Mouse (Mus musculus) limb, embryonic 10.5 days (tissue): ENCODE data around the gene Wbp11. TPM values are rescaled to one million over a fixed set of nuclear protein-coding genes. Genes with fewer than 3 reads are reported as not detected.
"Not testable (repeated sequence)": the region's sequence is repeated elsewhere in the genome, so short reads cannot be mapped to it uniquely, and the experiment has no call there.

Experiments
- DNase-seq: peaks from one replicate; pipeline ENCODE4 v3.0.0-alpha.2; 2017; ENCODE audit warnings: low spot score
- H3K27ac ChIP-seq: fragments of 300-500 bp; sonication (generic); 2 replicates; pipeline ENCODE4 v1.5.1; 2016; ENCODE audit warnings: mild to moderate bottlenecking
- H3K27me3 ChIP-seq: fragments of 300-500 bp; sonication (generic); 2 replicates; pipeline ENCODE4 v1.6.1; 2016; ENCODE audit warnings: low read depth, mild to moderate bottlenecking; ENCODE audit not compliant: poor library complexity, severe bottlenecking
- H3K36me3 ChIP-seq: fragments of 300-500 bp; sonication (generic); 2 replicates; pipeline ENCODE4 v1.6.1; 2016; ENCODE audit warnings: mild to moderate bottlenecking, moderate library complexity
- H3K4me1 ChIP-seq: fragments of 300-500 bp; sonication (generic); 2 replicates; pipeline ENCODE4 v1.6.1; 2016
- H3K4me3 ChIP-seq: fragments of 300-500 bp; sonication (generic); 2 replicates; pipeline ENCODE4 v1.5.1; 2016; ENCODE audit warnings: mild to moderate bottlenecking, moderate library complexity
- H3K9me3 ChIP-seq: fragments of 300-500 bp; sonication (generic); replicated peaks from 2 replicates; pipeline ENCODE4 v1.6.1; 2016; ENCODE audit warnings: mild to moderate bottlenecking
- WGBS: fragments of 180-500 bp; shearing (Covaris S2); methylation state at CpG from one replicate; pipeline ENCODE4 v1.1.7; 2016; 5-methylcytosine and 5-hydroxymethylcytosine counted together
- polyA plus RNA-seq: library from polyadenylated mRNA; unstranded; fragments of >200 nt; fragmentation: Nextera tagmentation; extraction: Ambion mirVana; gene quantifications from 2 replicates; pipeline ENCODE4 v1.2.1, GENCODE M21; 2016

Gene Wbp11
- polyA plus RNA-seq, 1 experiment from 2014 or later = 168 TPM

DNA sequence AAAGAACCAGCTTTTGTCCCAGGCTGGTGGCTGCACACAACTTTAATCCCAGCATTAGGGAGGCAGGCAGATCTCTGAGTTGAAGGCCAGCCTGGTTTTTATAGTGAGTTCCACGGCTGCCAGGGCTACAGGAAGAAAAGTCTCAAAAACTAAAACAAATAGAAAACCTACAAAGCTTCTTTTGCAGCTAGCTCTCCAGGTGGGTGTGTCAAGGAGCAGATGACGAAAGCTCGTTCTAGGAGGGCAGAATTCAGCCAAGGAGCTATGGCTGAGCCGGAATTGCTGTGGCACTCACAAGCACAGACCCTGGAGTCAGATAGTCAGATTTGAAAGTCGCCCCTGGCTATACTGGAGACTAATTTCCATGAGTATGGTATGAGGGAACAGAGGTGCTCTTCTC lies 21.2 kb downstream of the Wbp11 start:
- Histone ChIP-seq H3K27ac (peak overlapping the region; percentile 85; the same call in 1 of the 2 replicates), H3K9me3 (no peaks in the 10 kb centered on the region), H3K36me3 (peaks cover 13% of the 10 kb centered on the region), H3K4me1 (peaks cover 44% of the 10 kb centered on the region), H3K4me3 (no peak overlapping the region), H3K27me3 (no peaks in the 10 kb centered on the region)
- 74% methylated on average over 5 of the region's 5 CpGs for WGBS
- peak; percentile 33 for DNase-seq

DNA sequence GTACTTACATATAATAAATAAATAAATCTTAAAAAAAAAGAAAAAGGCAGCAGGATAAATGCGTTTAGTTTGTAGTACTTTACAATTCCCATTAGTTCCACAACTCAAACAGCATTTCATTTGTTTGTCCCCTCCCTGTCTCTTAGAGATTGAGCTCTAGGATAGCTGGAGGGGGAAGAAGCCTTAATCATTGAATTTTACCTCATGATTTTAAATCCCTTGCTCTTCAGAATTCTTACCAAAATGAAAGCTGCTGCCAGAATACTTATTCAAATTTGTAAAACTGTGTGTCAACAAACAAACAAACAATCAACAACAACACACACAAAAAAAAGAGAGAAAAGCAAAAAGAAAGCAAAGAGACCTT lies 22.6 kb downstream of the Wbp11 start:
- no peak overlapping the region for H3K4me3 ChIP-seq
- H3K36me3 ChIP-seq = peaks cover 5% of the 10 kb centered on the region
- no peak for DNase-seq
- no peaks in the 10 kb centered on the region for H3K9me3 ChIP-seq
- H3K27ac ChIP-seq = no peak overlapping the region; the same call in 1 of the 2 replicates
- WGBS = 91% methylated on average over 1 of the region's 1 CpGs
- H3K27me3 ChIP-seq = no peaks in the 10 kb centered on the region
- H3K4me1 ChIP-seq = peaks cover 44% of the 10 kb centered on the region

DNA sequence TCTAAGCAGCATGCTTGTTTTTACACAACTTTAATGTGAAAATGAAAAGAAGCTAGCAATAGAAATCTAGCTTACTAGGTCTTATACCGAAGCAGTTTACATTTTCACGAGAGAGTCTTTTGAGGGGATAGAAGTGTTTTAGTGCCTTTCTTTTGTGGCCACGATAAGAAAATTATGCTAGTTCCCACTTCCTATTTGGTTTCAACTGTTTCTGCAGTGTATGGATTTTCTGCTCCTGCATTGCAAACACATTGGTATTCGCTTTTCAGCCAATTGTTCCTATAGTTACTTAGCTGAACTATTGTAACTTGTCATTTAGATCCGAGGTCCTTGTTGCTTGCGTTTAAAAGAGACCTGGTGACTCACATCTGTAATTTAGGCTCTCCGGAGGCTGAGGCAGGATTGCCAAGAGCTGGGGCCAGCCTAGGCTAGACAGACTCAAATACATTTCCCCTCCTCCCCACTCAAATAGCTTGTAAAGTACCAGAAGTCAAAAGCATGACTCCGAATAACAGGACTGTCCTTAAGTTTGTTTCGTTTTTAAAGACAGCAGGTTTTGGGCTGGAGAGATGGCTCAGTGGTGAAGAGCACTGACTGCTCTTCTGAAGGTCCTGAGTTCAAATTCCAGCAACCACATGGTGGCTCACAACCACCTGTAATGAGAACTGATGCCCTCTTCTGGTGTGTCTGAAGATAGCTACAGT lies 23.2 kb downstream of the Wbp11 start:
- Histone ChIP-seq H3K4me3 (peak overlapping the region; percentile 64), H3K4me1 (peaks cover 44% of the 10 kb centered on the region), H3K27me3 (no peaks in the 10 kb centered on the region), H3K36me3 (no peaks in the 10 kb centered on the region), H3K27ac (peak overlapping the region; percentile 99), H3K9me3 (no peaks in the 10 kb centered on the region)
- DNase-seq = peak; percentile 36
- 40% methylated on average over 9 of the region's 9 CpGs for WGBS

DNA sequence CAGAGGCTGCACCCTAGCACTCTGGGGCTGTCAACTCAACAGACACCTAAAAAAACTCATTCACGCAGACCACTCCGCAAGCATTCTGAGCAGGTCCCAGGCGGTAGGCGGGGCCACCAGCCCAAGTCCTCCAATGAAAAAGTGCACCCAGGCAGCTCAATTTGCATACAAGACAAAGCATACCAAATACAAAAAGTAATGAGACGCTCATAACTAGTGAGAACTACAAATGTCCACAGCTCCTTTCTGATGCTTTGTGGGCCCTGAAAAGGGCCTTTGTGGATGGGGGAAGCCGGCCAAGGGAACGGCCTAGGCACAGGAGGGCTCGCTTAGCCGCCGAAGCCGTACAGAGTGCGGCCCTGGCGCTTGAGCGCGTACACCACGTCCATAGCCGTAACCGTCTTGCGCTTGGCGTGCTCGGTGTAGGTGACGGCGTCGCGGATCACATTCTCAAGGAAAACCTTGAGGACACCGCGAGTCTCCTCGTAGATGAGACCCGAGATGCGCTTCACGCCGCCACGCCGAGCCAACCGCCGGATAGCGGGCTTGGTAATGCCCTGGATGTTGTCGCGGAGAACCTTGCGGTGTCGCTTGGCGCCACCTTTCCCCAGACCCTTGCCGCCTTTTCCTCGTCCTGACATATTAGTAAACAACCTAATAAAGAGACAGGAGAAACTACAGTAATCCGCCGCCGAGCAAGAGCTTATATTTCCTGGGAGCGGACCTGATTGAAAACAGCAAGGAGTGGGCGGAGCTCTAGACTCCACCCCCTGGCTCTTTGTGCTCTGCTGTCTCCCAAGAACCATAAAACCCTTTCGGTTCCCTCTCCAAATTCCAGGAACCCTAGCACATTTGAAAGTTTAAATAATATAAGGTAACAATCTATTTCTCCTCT lies 24.0 kb downstream of the Wbp11 start, which contains the start of gene Hist4h4:
Hist4h4 (minus strand) TSS at position 677 of the 895 bp plus-strand sequence.
- Histone ChIP-seq H3K9me3 (no peaks in the 10 kb centered on the region), H3K4me3 (peak within 1 kb of the TSS; percentile 64), H3K36me3 (no peaks in the 10 kb centered on the region), H3K4me1 (peaks cover 35% of the 10 kb centered on the region), H3K27me3 (no peaks in the 10 kb centered on the region), H3K27ac (peak within 1 kb of the TSS; percentile 99)
- WGBS = 0% methylated on average over 50 of the region's 50 CpGs
- peak; percentile 94 for DNase-seq

DNA sequence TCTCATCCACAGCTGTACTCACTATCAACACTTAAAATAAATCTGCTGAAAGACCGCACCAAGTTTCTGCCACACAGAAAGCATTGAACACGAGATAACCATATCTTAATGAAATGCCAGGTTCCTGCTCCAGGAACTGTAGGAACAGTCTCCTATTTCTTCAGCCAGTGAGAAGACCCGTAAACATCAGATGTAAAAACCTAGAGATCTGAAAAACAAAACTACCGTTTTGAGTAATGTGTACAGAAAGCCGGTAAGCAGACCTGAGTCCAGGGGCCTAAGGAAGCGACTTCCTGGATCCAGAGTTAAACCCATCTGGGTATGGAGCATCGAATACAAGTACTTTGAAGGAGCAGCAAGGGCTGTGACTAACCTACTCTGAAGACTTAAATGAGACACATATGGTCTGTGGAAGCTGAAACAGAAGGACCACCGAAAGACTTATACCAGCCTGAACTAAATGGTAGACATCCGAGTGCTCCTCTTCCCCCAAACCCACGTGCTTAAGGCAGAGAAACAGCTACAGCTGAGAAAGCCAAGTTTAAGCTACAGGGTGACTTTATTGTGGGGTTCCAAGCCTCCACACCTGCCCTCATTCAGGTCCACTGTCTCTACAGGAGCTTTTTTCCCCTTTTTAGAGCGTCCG lies 24.8 kb downstream of the Wbp11 start:
- 27% methylated on average over 12 of the region's 12 CpGs for WGBS
- Histone ChIP-seq H3K36me3 (no peaks in the 10 kb centered on the region), H3K4me1 (peaks cover 28% of the 10 kb centered on the region), H3K9me3 (no peaks in the 10 kb centered on the region), H3K27ac (peak overlapping the region; percentile 99), H3K27me3 (no peaks in the 10 kb centered on the region), H3K4me3 (peak overlapping the region; percentile 64)
- no peak for DNase-seq

DNA sequence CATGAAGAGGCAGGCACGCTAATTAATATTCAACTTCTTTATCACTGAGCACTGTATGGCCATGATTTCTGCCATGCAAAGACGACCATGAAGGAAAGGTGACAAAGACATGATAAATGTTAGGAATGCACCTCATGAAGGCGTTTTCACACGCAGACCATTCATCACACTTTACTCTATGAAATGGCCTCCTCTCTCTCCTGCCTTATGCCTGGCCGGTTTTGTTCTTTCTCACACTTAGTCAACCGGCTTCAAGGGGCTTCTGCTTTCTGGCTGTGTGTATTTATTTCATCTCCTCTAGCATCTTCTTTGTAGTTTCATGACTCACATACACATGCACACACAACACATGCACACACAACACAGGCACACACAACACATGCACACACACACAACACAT lies 26.8 kb downstream of the Wbp11 start:
- H3K27ac ChIP-seq = no peak overlapping the region
- H3K36me3 ChIP-seq = no peaks in the 10 kb centered on the region
- no peaks in the 10 kb centered on the region for H3K27me3 ChIP-seq
- WGBS = 86% methylated on average over 6 of the region's 6 CpGs
- DNase-seq = no peak
- H3K4me1 ChIP-seq = peaks cover 14% of the 10 kb centered on the region
- H3K4me3 ChIP-seq = no peak overlapping the region
- H3K9me3 ChIP-seq = no peaks in the 10 kb centered on the region

DNA sequence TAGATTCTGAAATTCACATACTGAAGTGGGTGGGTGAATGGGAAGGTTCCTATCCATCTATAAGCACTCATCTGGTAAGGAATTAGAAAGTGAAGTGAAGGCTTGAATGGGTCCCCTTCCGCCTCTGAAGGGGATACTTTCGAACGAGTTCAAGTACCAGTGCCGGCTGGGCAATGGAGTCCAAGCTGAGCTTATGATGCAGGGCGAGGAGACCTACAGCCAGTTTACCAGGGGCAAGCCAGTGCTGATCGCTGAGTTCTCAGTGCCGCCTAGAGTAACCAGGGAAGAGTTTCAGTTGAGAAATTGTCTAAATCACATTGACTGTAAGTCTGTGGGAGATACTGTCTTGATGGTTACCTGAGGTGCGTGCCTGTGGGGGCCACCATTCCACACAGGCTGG lies 27.3 kb downstream of the Wbp11 start:
- Histone ChIP-seq H3K36me3 (no peaks in the 10 kb centered on the region), H3K27ac (no peak overlapping the region), H3K9me3 (no peaks in the 10 kb centered on the region), H3K4me1 (peaks cover 18% of the 10 kb centered on the region), H3K4me3 (no peak overlapping the region), H3K27me3 (no peaks in the 10 kb centered on the region)
- DNase-seq = no peak
- WGBS = 93% methylated on average over 8 of the region's 8 CpGs

DNA sequence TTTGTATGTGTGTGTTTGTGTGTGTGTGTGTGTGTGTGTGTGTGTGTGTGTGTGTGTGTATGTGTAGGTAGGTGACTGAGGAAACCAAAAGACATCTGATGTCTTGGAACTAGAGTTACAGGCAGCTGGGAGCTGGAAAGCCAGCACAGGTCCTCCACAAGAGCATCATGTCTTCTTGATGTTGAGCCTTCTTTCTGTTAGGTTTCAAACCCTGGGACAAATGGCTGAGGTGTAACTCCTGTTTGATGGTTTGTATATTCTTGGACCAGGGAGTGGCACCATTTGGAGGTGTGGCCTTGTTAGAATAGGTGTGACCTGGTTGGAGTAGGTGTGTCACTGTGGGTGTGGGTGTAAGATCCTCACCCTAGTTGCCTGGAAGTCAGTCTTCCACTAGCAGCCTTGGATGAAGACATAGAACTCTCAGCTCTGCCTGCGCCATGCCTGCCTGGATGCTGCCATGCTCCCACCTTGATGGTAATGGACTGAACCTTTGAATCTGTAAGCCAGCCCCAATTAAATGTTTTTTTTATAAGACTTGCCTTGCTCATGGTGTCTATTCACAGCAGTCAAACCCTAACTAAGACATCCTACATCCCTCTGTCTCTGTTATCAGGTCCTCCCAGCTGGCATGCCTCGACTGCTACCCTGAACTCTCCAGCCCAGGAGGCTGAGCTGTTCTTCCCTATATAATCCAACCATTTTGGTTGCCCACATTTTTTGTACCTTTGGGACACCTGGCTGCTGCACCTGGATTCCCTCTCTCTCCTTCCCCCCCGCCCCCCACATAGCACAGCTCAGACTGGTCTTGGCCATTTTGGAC lies 29.9 kb downstream of the Wbp11 start:
- H3K27me3 ChIP-seq, DNase-seq, H3K4me3 ChIP-seq, H3K27ac ChIP-seq, H3K36me3 ChIP-seq, H3K9me3 ChIP-seq: not testable (repeated sequence)
- H3K4me1 ChIP-seq = peaks cover 24% of the 10 kb centered on the region
- WGBS = 69% methylated on average over 3 of the region's 3 CpGs

DNA sequence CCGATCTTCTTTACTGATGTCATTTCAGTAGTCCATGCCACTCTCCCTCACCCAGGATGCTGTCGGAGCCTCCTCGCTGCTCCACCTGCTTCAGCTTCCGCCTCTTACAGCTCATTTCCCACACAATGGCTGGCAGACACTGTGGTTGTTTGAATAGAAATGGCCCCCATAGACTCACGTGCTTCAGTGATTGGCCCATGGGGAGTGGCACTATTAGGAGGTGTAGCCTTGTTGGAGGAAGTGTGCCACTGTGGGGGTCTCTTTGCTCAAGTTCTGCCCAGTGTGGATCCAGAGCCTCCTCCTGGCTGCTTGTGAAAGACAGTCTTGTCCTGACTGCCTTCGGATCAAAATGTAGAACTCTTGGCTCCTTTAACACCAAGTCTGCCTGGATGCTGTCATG lies 32.2 kb downstream of the Wbp11 start:
- 65% methylated on average over 6 of the region's 6 CpGs for WGBS
- Histone ChIP-seq H3K27ac (no peak overlapping the region), H3K36me3 (no peaks in the 10 kb centered on the region), H3K4me1 (peaks cover 30% of the 10 kb centered on the region), H3K4me3 (no peak overlapping the region), H3K27me3 (no peaks in the 10 kb centered on the region), H3K9me3 (no peaks in the 10 kb centered on the region)
- DNase-seq = no peak

DNA sequence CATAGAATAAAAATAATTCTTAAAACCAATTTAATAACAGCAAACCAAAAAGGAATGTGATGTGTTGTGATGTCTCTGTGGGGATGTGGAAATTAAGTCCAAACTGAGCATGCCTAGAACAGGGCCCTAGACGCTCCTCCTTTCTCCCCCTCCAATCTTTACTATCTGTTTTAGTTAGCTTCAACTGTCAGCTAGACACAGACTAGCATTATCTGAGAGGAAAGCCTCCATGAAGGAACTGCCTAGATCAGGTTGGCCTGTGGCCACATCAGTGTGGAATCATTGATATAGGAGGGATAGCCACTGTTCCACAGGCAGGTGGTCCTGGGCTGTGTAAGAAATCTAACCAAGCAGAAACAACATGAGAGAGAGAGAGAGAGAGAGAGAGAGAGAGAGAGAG lies 32.9 kb downstream of the Wbp11 start:
- Histone ChIP-seq H3K36me3 (no peaks in the 10 kb centered on the region), H3K9me3 (no peaks in the 10 kb centered on the region), H3K27me3 (no peaks in the 10 kb centered on the region), H3K4me3 (no peak overlapping the region), H3K4me1 (peaks cover 30% of the 10 kb centered on the region), H3K27ac (no peak overlapping the region)
- 60% methylated on average over 1 of the region's 1 CpGs for WGBS
- no peak for DNase-seq

DNA sequence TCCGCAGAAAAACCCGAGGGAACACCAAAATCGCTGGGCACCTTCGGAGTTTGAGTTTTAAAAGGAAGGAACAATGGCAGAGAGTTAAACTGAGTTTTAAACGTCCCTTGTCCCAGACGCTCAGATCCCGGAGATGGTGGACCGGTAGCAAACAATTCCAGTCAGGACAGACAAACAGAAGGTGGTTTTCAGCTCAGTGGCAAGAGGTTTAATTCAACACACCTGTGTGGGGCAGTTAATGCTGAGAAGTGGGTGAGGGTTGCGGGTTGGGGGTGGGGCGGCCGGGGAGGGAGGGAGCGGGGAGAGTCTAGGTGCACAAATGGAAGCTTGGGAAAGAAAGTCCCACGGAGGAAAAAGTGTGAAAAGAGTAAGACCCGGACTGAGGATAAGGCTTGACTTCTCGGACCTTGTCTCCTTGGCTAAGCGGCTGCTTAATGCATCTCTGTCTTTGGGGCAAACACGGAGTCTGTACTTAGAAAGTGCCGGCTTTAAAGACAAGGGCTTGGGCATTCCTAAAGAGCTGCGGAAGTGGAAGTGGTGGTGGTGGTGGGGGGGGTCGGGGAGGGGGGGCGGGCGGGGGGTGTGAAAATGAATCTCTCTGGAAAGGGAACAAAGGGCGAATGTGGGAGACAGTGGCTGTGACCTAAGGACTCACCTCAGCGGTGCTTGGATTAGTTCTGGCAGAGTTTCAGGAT lies 34.1 kb downstream of the Wbp11 start:
- Histone ChIP-seq H3K4me1 (peaks cover 30% of the 10 kb centered on the region), H3K4me3 (peak overlapping the region; percentile 56), H3K27ac (peak overlapping the region; percentile 86), H3K27me3 (no peaks in the 10 kb centered on the region), H3K9me3 (no peaks in the 10 kb centered on the region), H3K36me3 (no peaks in the 10 kb centered on the region)
- peak; percentile 69 for DNase-seq
- under 1% methylated on average over 24 of the region's 24 CpGs for WGBS
